Mouse (Mus musculus): ENCODE measurements at regions not wholly inside any gene's neighbourhood (a gene's known extent, or its start where the extent isn't known, plus 50 kb on each side); places are given as distances from the start of the nearest gene placed in this dataset.

DNA sequence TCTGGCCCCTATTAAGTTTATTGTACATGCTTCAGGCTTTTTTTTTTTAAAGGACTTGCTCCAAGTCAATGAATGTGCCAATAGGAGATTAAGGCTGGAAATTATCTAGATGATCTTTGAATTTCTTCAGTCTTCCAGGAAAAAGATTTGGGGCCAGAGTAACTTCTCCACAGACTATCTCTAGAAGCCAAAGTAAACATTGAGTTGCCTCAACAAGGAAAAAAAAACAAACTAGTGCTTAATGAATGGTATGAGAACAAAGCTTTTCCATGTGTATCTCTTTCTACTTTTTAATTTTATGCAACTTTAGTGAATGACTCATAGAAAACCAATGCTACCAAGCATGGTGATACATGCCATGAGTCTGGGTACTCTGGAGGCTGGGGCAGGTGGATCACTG is 173.8 kb downstream of the Tfap2a start:
- Histone ChIP-seq H3K9ac (replicated peaks; ENCODE audit: low read depth, low read length) (no peak overlapping the region), H3K4me2 (ENCODE audit: low read depth, low read length) (no peak overlapping the region), H3K36me3 (replicated peaks; ENCODE audit: control insufficient read depth, insufficient read depth, low read length) (no peaks in the 10 kb centered on the region), H3K27ac (ENCODE audit: low read depth) (no peak overlapping the region), H3K4me1 (ENCODE audit: control insufficient read depth, insufficient read depth) (no peaks in the 10 kb centered on the region), H3K27me3 (ENCODE audit: control insufficient read depth, insufficient read depth, low read length) (no peaks in the 10 kb centered on the region), H3K9me3 (replicated peaks; ENCODE audit: control insufficient read depth, low read length) (no peaks in the 10 kb centered on the region), H3K4me3 (ENCODE audit: low read depth, low read length) (no peak overlapping the region)
- ATAC-seq (ENCODE audit: insufficient read depth, low read depth) (no peak), DNase-seq (ENCODE audit: low spot score) (no peak)
- no peak for TF ChIP-seq EP300 (IDR thresholded peaks at IDR 0.05; ENCODE audit: low read depth)
- TF ChIP-seq CTCF (IDR thresholded peaks at IDR 0.05; ENCODE audit: low read depth): no peak

DNA sequence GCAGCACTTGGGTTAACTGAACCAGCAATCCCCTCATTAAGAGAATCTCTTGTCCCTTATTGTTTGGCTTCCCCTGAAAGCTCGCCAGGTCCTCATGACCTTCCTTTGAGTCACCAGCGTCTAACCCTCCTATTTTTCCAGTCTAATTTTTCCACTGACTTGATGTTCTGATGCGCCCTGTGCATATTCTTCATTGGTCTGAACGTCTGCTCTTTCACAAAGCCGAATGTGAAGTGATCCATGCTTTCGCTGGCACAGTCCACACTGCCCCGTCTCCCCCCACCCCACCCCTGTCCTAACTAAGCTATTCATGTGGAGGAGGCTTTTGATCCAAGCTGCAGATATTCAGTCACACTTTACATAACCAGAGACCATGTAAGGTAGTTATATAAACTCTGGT is 183.8 kb downstream of the Tfap2a start:
- TF ChIP-seq EP300 (IDR thresholded peaks at IDR 0.05; ENCODE audit: low read depth): no peak
- TF ChIP-seq CTCF (IDR thresholded peaks at IDR 0.05; ENCODE audit: low read depth): no peak
- H3K4me2 ChIP-seq (ENCODE audit: low read depth, low read length): no peak overlapping the region

DNA sequence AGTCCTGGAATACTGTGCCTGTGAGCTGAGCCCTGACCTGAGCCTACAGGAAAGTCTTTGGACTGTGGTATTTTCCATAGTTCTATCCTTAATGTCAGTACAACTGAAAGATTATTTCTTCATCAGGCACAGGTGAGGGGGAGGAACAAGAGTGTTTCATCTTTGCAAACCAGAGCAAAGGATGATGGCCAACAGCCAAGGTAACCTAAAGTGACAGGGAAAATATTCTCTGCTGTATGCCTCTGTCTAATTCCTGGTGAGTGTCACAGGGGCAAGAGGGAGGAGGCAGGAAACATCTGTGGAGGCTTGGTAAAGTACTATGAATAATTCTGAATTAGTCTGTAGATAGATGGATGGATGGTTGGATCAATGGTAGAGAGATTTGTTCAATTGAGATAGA is 164.3 kb upstream of the Ofcc1 start:
- TF ChIP-seq EP300 (IDR thresholded peaks at IDR 0.05; ENCODE audit: low read depth) (no peak), CTCF (IDR thresholded peaks at IDR 0.05; ENCODE audit: low read depth) (no peak)
- Histone ChIP-seq H3K4me2 (ENCODE audit: low read depth, low read length) (no peak overlapping the region), H3K9me3 (replicated peaks; ENCODE audit: control insufficient read depth, low read length) (no peaks in the 10 kb centered on the region), H3K27ac (ENCODE audit: low read depth) (no peak overlapping the region), H3K27me3 (ENCODE audit: control insufficient read depth, insufficient read depth, low read length) (no peaks in the 10 kb centered on the region), H3K4me1 (ENCODE audit: control insufficient read depth, insufficient read depth) (no peaks in the 10 kb centered on the region), H3K36me3 (replicated peaks; ENCODE audit: control insufficient read depth, insufficient read depth, low read length) (no peaks in the 10 kb centered on the region), H3K4me3 (ENCODE audit: low read depth, low read length) (no peak overlapping the region), H3K9ac (replicated peaks; ENCODE audit: low read depth, low read length) (no peak overlapping the region)
- DNase-seq (ENCODE audit: low spot score) (no peak), ATAC-seq (ENCODE audit: insufficient read depth, low read depth) (no peak)

More for the DNA sequence above, 183.8 kb downstream of the Tfap2a start:
- 75% methylated on average over 7 of the region's 7 CpGs for WGBS
- no peaks in the 10 kb centered on the region for H3K4me1 ChIP-seq (ENCODE audit: control insufficient read depth, insufficient read depth)
- no peaks in the 10 kb centered on the region for H3K27me3 ChIP-seq (ENCODE audit: control insufficient read depth, insufficient read depth, low read length)
- no peaks in the 10 kb centered on the region for H3K9me3 ChIP-seq (replicated peaks; ENCODE audit: control insufficient read depth, low read length)
- H3K9ac ChIP-seq (replicated peaks; ENCODE audit: low read depth, low read length): no peak overlapping the region
- H3K27ac ChIP-seq (ENCODE audit: low read depth): no peak overlapping the region
- DNase-seq (ENCODE audit: low spot score): no peak
- no peak overlapping the region for H3K4me3 ChIP-seq (ENCODE audit: low read depth, low read length)
- ATAC-seq (ENCODE audit: insufficient read depth, low read depth): no peak
- no peaks in the 10 kb centered on the region for H3K36me3 ChIP-seq (replicated peaks; ENCODE audit: control insufficient read depth, insufficient read depth, low read length)

DNA sequence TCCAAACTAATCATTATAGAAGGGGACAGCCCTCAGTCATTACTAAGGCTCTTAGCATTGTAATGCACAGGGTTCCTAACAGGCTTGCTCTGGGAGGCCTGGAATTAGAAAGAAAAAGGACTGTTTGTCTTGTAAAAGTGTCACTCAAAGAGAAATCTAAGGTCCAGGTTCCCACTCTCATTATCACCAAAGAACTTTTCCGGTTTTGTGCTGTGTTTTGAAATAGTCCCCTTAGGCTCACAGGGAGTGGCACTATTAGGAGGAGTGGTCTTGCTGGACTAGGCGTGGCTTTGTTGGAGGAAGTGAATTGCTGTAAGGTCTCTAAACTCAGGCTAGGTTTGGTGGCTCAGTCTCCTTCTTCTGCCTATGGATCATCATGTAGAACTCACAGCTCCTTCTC is 161.9 kb upstream of the Ofcc1 start:
- Histone ChIP-seq H3K9me3 (replicated peaks; ENCODE audit: control insufficient read depth, low read length) (no peaks in the 10 kb centered on the region), H3K9ac (replicated peaks; ENCODE audit: low read depth, low read length) (no peak overlapping the region), H3K27ac (ENCODE audit: low read depth) (no peak overlapping the region), H3K36me3 (replicated peaks; ENCODE audit: control insufficient read depth, insufficient read depth, low read length) (no peaks in the 10 kb centered on the region), H3K27me3 (ENCODE audit: control insufficient read depth, insufficient read depth, low read length) (no peaks in the 10 kb centered on the region), H3K4me2 (ENCODE audit: low read depth, low read length) (no peak overlapping the region), H3K4me3 (ENCODE audit: low read depth, low read length) (no peak overlapping the region), H3K4me1 (ENCODE audit: control insufficient read depth, insufficient read depth) (no peaks in the 10 kb centered on the region)
- TF ChIP-seq CTCF (IDR thresholded peaks at IDR 0.05; ENCODE audit: low read depth) (no peak), EP300 (IDR thresholded peaks at IDR 0.05; ENCODE audit: low read depth) (no peak)
- DNase-seq (ENCODE audit: low spot score) (no peak), ATAC-seq (ENCODE audit: insufficient read depth, low read depth) (no peak)
- WGBS: 62% methylated on average over 2 of the region's 2 CpGs

DNA sequence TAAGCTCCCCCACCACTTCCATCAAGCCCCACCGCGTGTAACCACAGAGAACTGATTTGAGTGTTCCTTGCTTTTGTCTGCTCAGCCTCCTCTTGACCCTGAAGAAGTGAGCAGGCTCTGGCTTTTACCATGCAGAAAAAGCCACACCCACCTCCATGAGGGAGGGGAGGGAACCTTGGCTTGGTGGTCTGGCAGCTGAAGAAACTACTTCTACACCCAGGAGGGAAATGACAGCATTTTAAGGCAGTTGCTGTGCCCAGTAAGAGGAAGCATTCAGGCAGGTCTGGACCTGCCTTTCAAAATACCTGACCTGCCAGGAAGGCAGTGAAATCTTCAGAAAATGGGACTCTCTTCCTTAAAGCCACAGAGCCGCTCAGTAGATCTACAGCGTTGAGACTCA is 156.9 kb upstream of the Ofcc1 start:
- H3K9ac ChIP-seq (replicated peaks; ENCODE audit: low read depth, low read length): no peak overlapping the region
- H3K9me3 ChIP-seq (replicated peaks; ENCODE audit: control insufficient read depth, low read length): no peaks in the 10 kb centered on the region
- ATAC-seq (ENCODE audit: insufficient read depth, low read depth): no peak
- no peak overlapping the region for H3K4me2 ChIP-seq (ENCODE audit: low read depth, low read length)
- no peaks in the 10 kb centered on the region for H3K27me3 ChIP-seq (ENCODE audit: control insufficient read depth, insufficient read depth, low read length)
- no peak for DNase-seq (ENCODE audit: low spot score)
- TF ChIP-seq CTCF (IDR thresholded peaks at IDR 0.05; ENCODE audit: low read depth) (no peak), EP300 (IDR thresholded peaks at IDR 0.05; ENCODE audit: low read depth) (no peak)
- H3K4me3 ChIP-seq (ENCODE audit: low read depth, low read length): no peak overlapping the region
- no peaks in the 10 kb centered on the region for H3K4me1 ChIP-seq (ENCODE audit: control insufficient read depth, insufficient read depth)
- no peaks in the 10 kb centered on the region for H3K36me3 ChIP-seq (replicated peaks; ENCODE audit: control insufficient read depth, insufficient read depth, low read length)
- no peak overlapping the region for H3K27ac ChIP-seq (ENCODE audit: low read depth)
- 55% methylated on average over 4 of the region's 4 CpGs for WGBS

DNA sequence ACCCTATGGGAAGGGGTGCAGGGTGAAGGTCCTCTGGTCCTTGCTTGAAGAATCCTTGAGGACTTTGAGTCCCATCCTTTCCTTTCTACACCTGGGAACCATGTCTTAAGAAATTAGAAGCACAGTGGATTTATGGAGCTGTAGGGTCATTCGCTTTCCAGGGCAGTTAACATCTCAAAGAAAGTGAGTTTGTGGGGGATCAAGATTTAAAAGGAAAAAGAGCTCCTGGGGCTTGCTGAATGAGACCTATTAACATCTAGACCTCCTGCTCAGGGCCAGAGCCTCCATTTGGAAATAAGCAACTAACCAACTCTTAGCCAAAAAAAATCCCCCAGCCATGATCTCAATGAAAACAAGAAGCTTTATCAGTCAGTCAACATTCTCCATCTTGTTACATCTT is 148.0 kb upstream of the Ofcc1 start:
- ATAC-seq (ENCODE audit: insufficient read depth, low read depth) (no peak), DNase-seq (ENCODE audit: low spot score) (no peak)
- 60% methylated on average over 1 of the region's 1 CpGs for WGBS
- Histone ChIP-seq H3K36me3 (replicated peaks; ENCODE audit: control insufficient read depth, insufficient read depth, low read length) (no peaks in the 10 kb centered on the region), H3K9me3 (replicated peaks; ENCODE audit: control insufficient read depth, low read length) (no peaks in the 10 kb centered on the region), H3K27me3 (ENCODE audit: control insufficient read depth, insufficient read depth, low read length) (no peaks in the 10 kb centered on the region), H3K27ac (ENCODE audit: low read depth) (no peak overlapping the region), H3K4me3 (ENCODE audit: low read depth, low read length) (no peak overlapping the region), H3K4me1 (ENCODE audit: control insufficient read depth, insufficient read depth) (no peaks in the 10 kb centered on the region), H3K4me2 (ENCODE audit: low read depth, low read length) (no peak overlapping the region), H3K9ac (replicated peaks; ENCODE audit: low read depth, low read length) (no peak overlapping the region)
- TF ChIP-seq EP300 (IDR thresholded peaks at IDR 0.05; ENCODE audit: low read depth): no peak
